Mouse (Mus musculus): Measurements from ENCODE around the gene Tns1. TPM values are rescaled to one million over a fixed set of nuclear protein-coding genes. Genes with fewer than 3 reads are reported as not detected.

Gene Tns1
- polyA plus RNA-seq, 1 experiment from 2014 or later = 8.2 TPM

DNA sequence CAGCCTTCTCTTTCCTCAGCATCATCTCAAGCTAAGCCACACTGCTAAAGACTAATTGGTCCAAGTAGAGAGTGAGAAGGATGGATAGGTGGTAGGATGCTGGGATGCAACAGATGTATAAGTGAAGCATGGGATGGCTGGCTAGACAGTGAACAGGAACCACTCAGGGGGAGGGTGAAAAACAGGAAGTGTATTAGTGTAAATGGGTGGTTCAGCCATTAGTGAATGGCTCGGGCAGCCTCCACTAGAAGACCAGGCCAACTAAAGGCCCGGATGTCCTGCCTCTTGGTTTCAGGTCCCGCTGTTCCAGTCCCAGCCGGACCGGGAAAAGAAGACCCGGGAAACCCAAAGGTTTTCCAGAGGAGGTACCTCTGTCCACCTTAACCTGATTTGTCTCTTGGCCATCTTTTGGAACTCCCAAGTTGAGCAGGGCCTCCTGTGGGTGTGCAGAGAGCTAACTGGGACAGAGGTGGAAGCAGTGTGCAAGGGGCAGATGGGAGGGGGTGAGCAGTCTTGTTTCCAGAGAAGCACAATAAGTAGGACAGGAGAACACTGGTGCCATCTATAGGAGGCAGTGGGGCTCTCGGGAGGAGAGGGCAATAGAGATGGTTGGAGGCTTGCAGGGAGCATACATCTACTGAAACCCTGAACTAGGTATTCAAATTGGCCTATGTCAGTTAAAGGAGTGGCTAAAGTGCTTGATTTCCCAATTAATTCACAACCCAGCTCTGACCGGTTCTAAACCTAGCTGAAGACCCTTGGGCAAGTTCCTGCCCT, 6.8 kb upstream of the Tns1 start:
- H3K36me3 ChIP-seq (ENCODE audit: control insufficient read depth, insufficient read depth, low read length) = no peaks in the 10 kb centered on the region
- ATAC-seq = no peak
- no peak overlapping the region for H3K9ac ChIP-seq (ENCODE audit: low read depth, low read length)
- H3K4me3 ChIP-seq (ENCODE audit: low read depth, low read length) = no peak overlapping the region
- H3K4me2 ChIP-seq (ENCODE audit: low read length) = no peak overlapping the region
- no peaks in the 10 kb centered on the region for H3K4me1 ChIP-seq (ENCODE audit: control insufficient read depth, insufficient read depth, low read length)
- WGBS = 90% methylated on average over 8 of the region's 8 CpGs
- H3K27me3 ChIP-seq (ENCODE audit: control insufficient read depth, insufficient read depth, low read depth, low read length) = no peaks in the 10 kb centered on the region
- no peak overlapping the region for H3K27ac ChIP-seq (ENCODE audit: low read length)
- H3K9me3 ChIP-seq (replicated peaks; ENCODE audit: control insufficient read depth, low read length, poor library complexity, severe bottlenecking) = no peaks in the 10 kb centered on the region

DNA sequence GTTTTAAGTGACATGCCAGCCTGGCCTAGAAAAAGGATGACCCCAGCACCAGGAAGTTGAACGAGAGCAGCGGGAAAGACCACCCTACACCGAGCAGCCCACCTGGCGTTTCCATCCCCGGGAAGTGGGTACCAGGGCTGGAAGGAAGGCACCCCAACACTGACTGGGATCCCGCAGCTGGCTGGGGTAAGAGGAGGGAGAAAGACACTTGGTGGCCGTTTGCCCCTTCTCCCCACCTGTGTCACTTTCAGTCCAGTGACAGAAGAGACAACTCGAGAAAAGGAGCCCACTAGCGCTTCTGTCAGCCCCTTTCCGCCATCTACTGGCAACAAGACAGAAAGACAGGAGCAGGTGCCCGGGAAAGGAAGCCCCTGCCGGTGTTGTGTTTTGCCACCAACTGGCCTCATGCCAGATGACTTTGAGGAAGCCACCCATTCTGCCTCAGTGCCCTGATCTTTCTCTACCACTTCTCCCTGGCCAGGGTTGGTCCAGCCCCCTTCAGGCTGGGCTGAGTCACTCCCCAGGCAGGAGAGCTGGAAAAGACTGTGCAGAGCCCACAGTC, 823 bp upstream of the Tns1 start, which contains the start of gene Rufy4:
Rufy4 (plus strand) TSS at position 551 of the 562 bp plus-strand sequence.
- ATAC-seq = peak; percentile 61
- Histone ChIP-seq H3K27me3 (ENCODE audit: control insufficient read depth, insufficient read depth, low read depth, low read length) (peaks cover 17% of the 10 kb centered on the region), H3K4me2 (ENCODE audit: low read length) (peak within 1 kb of the TSS; percentile 91), H3K9ac (ENCODE audit: low read depth, low read length) (peak within 1 kb of the TSS; percentile 60), H3K4me1 (ENCODE audit: control insufficient read depth, insufficient read depth, low read length) (peaks cover 10% of the 10 kb centered on the region), H3K27ac (ENCODE audit: low read length) (no peak within 1 kb of the TSS), H3K4me3 (ENCODE audit: low read depth, low read length) (peak within 1 kb of the TSS; percentile 45), H3K9me3 (replicated peaks; ENCODE audit: control insufficient read depth, low read length, poor library complexity, severe bottlenecking) (no peaks in the 10 kb centered on the region), H3K36me3 (ENCODE audit: control insufficient read depth, insufficient read depth, low read length) (no peaks in the 10 kb centered on the region)
- 0% methylated on average over 12 of the region's 12 CpGs for WGBS

DNA sequence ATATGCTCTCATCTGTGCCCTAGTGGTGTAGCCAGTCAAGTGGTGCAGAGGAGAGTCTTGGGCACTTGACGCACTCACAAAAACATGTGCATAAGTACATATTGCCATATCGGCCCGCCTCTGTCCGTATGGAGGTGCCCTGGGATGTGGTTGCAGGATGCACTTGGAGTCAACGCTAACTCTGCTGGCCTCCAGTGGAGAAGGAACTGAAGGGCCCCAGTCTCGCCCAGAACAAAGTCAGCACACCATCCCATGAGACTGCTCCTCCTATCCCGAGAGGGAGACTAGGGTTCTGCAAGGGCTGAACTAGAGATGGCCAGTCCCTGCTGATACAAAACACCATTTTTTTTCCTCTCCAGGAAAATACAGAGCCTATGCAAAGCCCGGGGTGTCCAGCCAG, 1.0 kb downstream of the Tns1 start:
- Histone ChIP-seq H3K9me3 (replicated peaks; ENCODE audit: control insufficient read depth, low read length, poor library complexity, severe bottlenecking) (no peaks in the 10 kb centered on the region), H3K27ac (ENCODE audit: low read length) (no peak overlapping the region), H3K4me3 (ENCODE audit: low read depth, low read length) (no peak overlapping the region), H3K4me2 (ENCODE audit: low read length) (peak overlapping the region; percentile 91; the same call in 1 of the 2 replicates), H3K9ac (ENCODE audit: low read depth, low read length) (no peak overlapping the region), H3K27me3 (ENCODE audit: control insufficient read depth, insufficient read depth, low read depth, low read length) (peaks cover 17% of the 10 kb centered on the region), H3K4me1 (ENCODE audit: control insufficient read depth, insufficient read depth, low read length) (peaks cover 10% of the 10 kb centered on the region), H3K36me3 (ENCODE audit: control insufficient read depth, insufficient read depth, low read length) (no peaks in the 10 kb centered on the region)
- no peak for ATAC-seq
- WGBS = 62% methylated on average over 8 of the region's 8 CpGs

DNA sequence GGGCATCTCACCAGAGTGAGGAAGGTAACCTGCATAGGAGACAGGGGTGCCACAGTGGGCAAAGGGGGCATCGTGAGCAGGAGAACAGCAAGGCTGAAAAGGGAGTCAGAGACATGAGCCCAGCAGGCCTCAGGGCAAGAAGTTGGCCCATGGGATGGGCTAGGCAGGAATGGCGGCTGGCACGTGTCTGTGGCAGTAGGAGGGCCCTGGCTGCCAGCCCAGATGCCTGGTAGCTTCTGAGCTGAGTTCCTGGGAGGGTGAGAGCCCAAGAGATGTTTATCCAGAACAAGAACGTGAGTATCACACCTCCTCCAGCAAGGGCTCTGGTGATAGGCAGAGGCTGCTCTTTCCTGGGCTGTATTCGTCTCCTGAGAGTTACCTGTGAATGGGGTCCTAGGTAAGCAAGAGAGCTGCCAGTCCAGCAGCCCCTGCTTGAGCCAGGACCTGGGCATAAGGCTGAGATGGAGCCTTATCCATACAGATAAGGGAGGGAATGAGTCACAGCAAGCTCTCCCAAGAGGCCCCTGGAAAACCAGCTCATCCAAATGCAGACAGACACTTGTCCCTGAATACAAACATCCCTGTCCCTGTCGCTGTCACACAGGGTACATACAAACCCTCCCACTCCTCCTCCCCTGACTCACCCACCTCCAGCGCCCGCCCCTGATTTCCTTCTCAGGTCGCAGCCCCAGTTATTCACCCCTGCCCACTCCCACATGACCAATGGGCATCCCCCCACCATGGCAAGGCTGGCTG, 2.2 kb downstream of the Tns1 start:
- H3K9me3 ChIP-seq (replicated peaks; ENCODE audit: control insufficient read depth, low read length, poor library complexity, severe bottlenecking) = no peaks in the 10 kb centered on the region
- H3K36me3 ChIP-seq (ENCODE audit: control insufficient read depth, insufficient read depth, low read length) = no peaks in the 10 kb centered on the region
- H3K27ac ChIP-seq (ENCODE audit: low read length) = no peak overlapping the region
- ATAC-seq = no peak
- H3K4me3 ChIP-seq (ENCODE audit: low read depth, low read length) = no peak overlapping the region
- H3K9ac ChIP-seq (ENCODE audit: low read depth, low read length) = no peak overlapping the region
- 51% methylated on average over 9 of the region's 9 CpGs for WGBS
- peaks cover 10% of the 10 kb centered on the region for H3K4me1 ChIP-seq (ENCODE audit: control insufficient read depth, insufficient read depth, low read length)
- H3K27me3 ChIP-seq (ENCODE audit: control insufficient read depth, insufficient read depth, low read depth, low read length) = peaks cover 17% of the 10 kb centered on the region
- H3K4me2 ChIP-seq (ENCODE audit: low read length) = no peak overlapping the region

DNA sequence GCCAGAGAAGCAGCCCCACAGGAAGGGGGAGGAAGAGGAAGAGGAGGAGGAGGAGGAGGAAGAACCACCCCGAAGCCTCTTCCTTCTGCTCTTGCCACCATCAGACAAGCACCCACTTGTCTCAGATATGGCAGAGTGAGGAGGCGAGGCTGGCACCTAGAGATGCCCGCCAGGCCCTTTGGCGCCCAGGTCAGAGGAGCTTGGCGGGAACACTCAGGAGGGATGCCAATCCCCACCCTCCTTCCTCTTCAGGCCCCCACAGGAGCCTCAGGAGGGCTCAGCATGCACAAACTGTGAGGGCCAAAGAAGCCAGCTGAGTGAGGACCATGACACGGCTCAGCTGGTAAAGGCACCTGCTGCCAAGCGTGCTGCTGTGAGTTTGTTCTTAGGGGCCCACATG, 3.1 kb downstream of the Tns1 start:
- Histone ChIP-seq H3K36me3 (ENCODE audit: control insufficient read depth, insufficient read depth, low read length) (no peaks in the 10 kb centered on the region), H3K9ac (ENCODE audit: low read depth, low read length) (no peak overlapping the region), H3K9me3 (replicated peaks; ENCODE audit: control insufficient read depth, low read length, poor library complexity, severe bottlenecking) (no peaks in the 10 kb centered on the region), H3K27me3 (ENCODE audit: control insufficient read depth, insufficient read depth, low read depth, low read length) (peaks cover 17% of the 10 kb centered on the region), H3K4me3 (ENCODE audit: low read depth, low read length) (no peak overlapping the region), H3K4me1 (ENCODE audit: control insufficient read depth, insufficient read depth, low read length) (peaks cover 10% of the 10 kb centered on the region), H3K4me2 (ENCODE audit: low read length) (no peak overlapping the region), H3K27ac (ENCODE audit: low read length) (no peak overlapping the region)
- WGBS = 82% methylated on average over 7 of the region's 7 CpGs
- no peak for ATAC-seq

DNA sequence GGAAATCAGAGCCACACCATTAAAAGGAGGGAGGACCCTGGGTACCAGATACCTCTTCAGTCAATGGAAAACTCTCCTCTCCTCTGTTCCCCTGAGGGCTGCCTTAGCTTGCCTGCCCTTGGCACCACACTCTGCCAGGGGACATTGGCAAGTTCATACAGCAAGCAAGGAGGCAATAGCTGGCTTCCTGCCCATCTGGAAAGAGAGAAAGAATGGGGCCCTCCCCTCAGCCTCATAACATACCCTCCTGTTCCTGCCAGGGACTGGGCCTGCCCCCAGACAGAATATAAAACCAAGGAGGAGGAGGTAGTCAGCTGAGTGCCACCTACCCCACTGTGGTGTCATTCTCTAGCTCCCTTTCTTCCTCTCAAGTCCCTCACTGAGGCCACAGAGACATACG, 5.1 kb downstream of the Tns1 start:
- H3K27me3 ChIP-seq (ENCODE audit: control insufficient read depth, insufficient read depth, low read depth, low read length) = peaks cover 9% of the 10 kb centered on the region
- 88% methylated on average over 1 of the region's 1 CpGs for WGBS
- no peak overlapping the region for H3K9ac ChIP-seq (ENCODE audit: low read depth, low read length)
- no peaks in the 10 kb centered on the region for H3K9me3 ChIP-seq (replicated peaks; ENCODE audit: control insufficient read depth, low read length, poor library complexity, severe bottlenecking)
- H3K4me3 ChIP-seq (ENCODE audit: low read depth, low read length) = no peak overlapping the region
- H3K4me2 ChIP-seq (ENCODE audit: low read length) = no peak overlapping the region
- 0 out of 2 replicates have a peak, but pooled peaks have one; percentile 29 for ATAC-seq
- H3K27ac ChIP-seq (ENCODE audit: low read length) = no peak overlapping the region
- H3K4me1 ChIP-seq (ENCODE audit: control insufficient read depth, insufficient read depth, low read length) = peaks cover under 1% of the 10 kb centered on the region
- H3K36me3 ChIP-seq (ENCODE audit: control insufficient read depth, insufficient read depth, low read length) = no peaks in the 10 kb centered on the region

DNA sequence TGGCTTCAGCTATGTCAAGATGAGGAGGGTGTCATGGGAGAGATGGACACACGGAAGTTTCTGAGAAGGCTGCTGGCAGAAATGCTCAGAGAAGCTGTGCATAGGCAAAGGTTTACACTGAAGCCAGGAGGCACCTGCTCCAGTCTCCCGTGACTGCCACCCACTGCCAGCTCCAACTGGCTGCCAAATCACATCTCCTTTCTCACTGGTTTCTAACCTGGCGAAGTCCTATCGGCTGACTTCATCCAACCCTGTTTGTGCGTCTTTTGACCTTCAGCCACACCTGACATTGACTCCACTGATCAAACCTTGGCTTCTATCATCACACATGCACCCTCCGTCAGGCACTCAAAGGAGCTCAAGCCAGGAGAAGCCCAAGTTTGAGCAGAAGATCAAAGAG, 6.4 kb downstream of the Tns1 start:
- ATAC-seq = no peak
- WGBS = 87% methylated on average over 6 of the region's 6 CpGs
- Histone ChIP-seq H3K9ac (ENCODE audit: low read depth, low read length) (no peak overlapping the region), H3K27ac (ENCODE audit: low read length) (no peak overlapping the region), H3K27me3 (ENCODE audit: control insufficient read depth, insufficient read depth, low read depth, low read length) (peaks cover 3% of the 10 kb centered on the region; the same call in 1 of the 2 replicates), H3K36me3 (ENCODE audit: control insufficient read depth, insufficient read depth, low read length) (no peaks in the 10 kb centered on the region), H3K4me1 (ENCODE audit: control insufficient read depth, insufficient read depth, low read length) (no peaks in the 10 kb centered on the region), H3K4me2 (ENCODE audit: low read length) (no peak overlapping the region), H3K9me3 (replicated peaks; ENCODE audit: control insufficient read depth, low read length, poor library complexity, severe bottlenecking) (no peaks in the 10 kb centered on the region), H3K4me3 (ENCODE audit: low read depth, low read length) (no peak overlapping the region)

DNA sequence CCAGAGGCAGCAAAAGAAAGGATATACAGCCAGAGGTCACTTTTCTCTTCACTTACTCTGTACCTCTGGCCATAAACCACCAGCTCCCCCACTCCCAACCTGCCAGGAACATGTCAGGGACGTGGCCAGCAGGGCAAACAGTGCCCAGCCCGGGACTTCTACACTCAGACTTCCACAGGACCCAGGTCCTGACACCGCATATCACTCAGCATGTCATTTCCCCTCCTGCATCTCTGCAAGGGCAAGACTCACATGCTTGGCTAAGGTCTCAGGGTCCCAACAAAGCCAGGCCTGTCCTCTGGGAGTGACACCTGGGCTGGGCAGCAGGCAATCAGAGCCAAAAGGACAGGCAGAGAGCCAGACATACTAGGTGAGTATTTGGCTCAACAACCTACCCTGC, 11.2 kb downstream of the Tns1 start:
- no peaks in the 10 kb centered on the region for H3K9me3 ChIP-seq (replicated peaks; ENCODE audit: control insufficient read depth, low read length, poor library complexity, severe bottlenecking)
- no peak for ATAC-seq
- no peaks in the 10 kb centered on the region for H3K27me3 ChIP-seq (ENCODE audit: control insufficient read depth, insufficient read depth, low read depth, low read length)
- no peak overlapping the region for H3K4me3 ChIP-seq (ENCODE audit: low read depth, low read length)
- no peak overlapping the region for H3K27ac ChIP-seq (ENCODE audit: low read length)
- H3K4me2 ChIP-seq (ENCODE audit: low read length) = no peak overlapping the region
- peaks cover 10% of the 10 kb centered on the region; the same call in 1 of the 2 replicates for H3K4me1 ChIP-seq (ENCODE audit: control insufficient read depth, insufficient read depth, low read length)
- WGBS = 63% methylated on average over 3 of the region's 3 CpGs
- H3K36me3 ChIP-seq (ENCODE audit: control insufficient read depth, insufficient read depth, low read length) = no peaks in the 10 kb centered on the region
- no peak overlapping the region for H3K9ac ChIP-seq (ENCODE audit: low read depth, low read length)

DNA sequence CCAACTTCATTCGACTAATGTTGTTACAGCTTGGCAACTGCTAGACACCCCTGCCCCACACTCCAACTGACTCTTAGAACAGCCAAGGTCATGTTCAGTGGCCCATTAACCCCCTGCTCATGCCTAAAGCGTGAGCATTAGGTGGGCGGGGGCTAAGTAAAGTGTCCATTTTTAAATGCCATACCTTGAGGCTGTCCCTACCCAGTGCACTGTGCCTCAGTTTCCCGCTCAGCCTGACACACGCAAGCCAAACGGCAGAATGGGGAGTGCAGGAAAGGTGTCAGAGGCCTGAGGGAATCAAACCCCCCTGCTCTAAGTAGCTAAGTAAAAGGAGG, 12.6 kb downstream of the Tns1 start:
- Histone ChIP-seq H3K27ac (ENCODE audit: low read length) (peak overlapping the region; percentile 51; the same call in 1 of the 2 replicates), H3K4me2 (ENCODE audit: low read length) (no peak overlapping the region), H3K9ac (ENCODE audit: low read depth, low read length) (no peak overlapping the region), H3K9me3 (replicated peaks; ENCODE audit: control insufficient read depth, low read length, poor library complexity, severe bottlenecking) (no peaks in the 10 kb centered on the region), H3K4me1 (ENCODE audit: control insufficient read depth, insufficient read depth, low read length) (peaks cover 10% of the 10 kb centered on the region; the same call in 1 of the 2 replicates), H3K27me3 (ENCODE audit: control insufficient read depth, insufficient read depth, low read depth, low read length) (no peaks in the 10 kb centered on the region), H3K36me3 (ENCODE audit: control insufficient read depth, insufficient read depth, low read length) (no peaks in the 10 kb centered on the region), H3K4me3 (ENCODE audit: low read depth, low read length) (no peak overlapping the region)
- ATAC-seq = peak; percentile 29; the same call in 1 of the 2 replicates
- WGBS = 19% methylated on average over 6 of the region's 6 CpGs
